Mouse (Mus musculus) stomach, postnatal 0 days (tissue): ENCODE results near the gene Pole4. TPM values are rescaled to one million over a fixed set of nuclear protein-coding genes. Genes with fewer than 3 reads are reported as not detected.
A peak's percentile ranks its signal among the peaks of the same experiment; 100 is the strongest.

Experiments used
- ATAC-seq: fragments of 200-750 bp; cut with Nextera tagmentation; 2 replicates; pipeline ENCODE4 v1.8.0; 2017; ENCODE audit not compliant: low FRiP score, low TSS enrichment
- DNase-seq: peaks from one replicate; pipeline ENCODE4 v3.0.0-alpha.2; 2016; ENCODE audit warnings: low spot score
- H3K27ac ChIP-seq: fragments of 300-500 bp; sonication (generic); replicated peaks from 2 replicates; pipeline ENCODE4 v1.5.1; 2014; ENCODE audit warnings: mild to moderate bottlenecking, control low read depth
- H3K27me3 ChIP-seq: fragments of 300-500 bp; sonication (generic); 2 replicates; pipeline ENCODE4 v1.6.1; 2014; ENCODE audit warnings: low read length; ENCODE audit not compliant: control insufficient read depth, insufficient read depth
- H3K36me3 ChIP-seq: fragments of 300-500 bp; sonication (generic); 2 replicates; pipeline ENCODE4 v1.6.1; 2014; ENCODE audit warnings: low read length, mixed read lengths; ENCODE audit not compliant: control insufficient read depth, insufficient read depth
- H3K4me1 ChIP-seq: fragments of 300-500 bp; sonication (generic); replicated peaks from 2 replicates; pipeline ENCODE4 v1.6.1; 2014; ENCODE audit warnings: antibody characterized with exemption; ENCODE audit not compliant: control insufficient read depth, insufficient read depth
- H3K4me2 ChIP-seq: fragments of 300-500 bp; sonication (generic); replicated peaks from 2 replicates; pipeline ENCODE4 v1.6.1; 2014; ENCODE audit warnings: low read depth, mild to moderate bottlenecking, control low read depth, moderate library complexity
- H3K4me3 ChIP-seq: fragments of 300-500 bp; sonication (generic); 2 replicates; pipeline ENCODE4 v1.5.1; 2014; ENCODE audit warnings: low read depth, low read length, control low read depth
- H3K9ac ChIP-seq: fragments of 300-500 bp; sonication (generic); 2 replicates; pipeline ENCODE4 v1.6.1; 2014; ENCODE audit warnings: mild to moderate bottlenecking, low read length, control low read depth, mixed read lengths
- H3K9me3 ChIP-seq: fragments of 300-500 bp; sonication (generic); 2 replicates; pipeline ENCODE4 v1.6.1; 2016; ENCODE audit warnings: low read length; ENCODE audit not compliant: control insufficient read depth
- CTCF ChIP-seq: IDR thresholded peaks from 2 replicates; pipeline ENCODE4 v1.5.1; 2016; ENCODE audit warnings: antibody characterized with exemption, low read depth, mild to moderate bottlenecking, moderate library complexity
- EP300 ChIP-seq: optimal IDR thresholded peaks from 2 replicates; pipeline ENCODE3; 2016; ENCODE audit warnings: antibody characterized with exemption
- WGBS: fragments of 180-500 bp; shearing (Covaris S2); extraction: QIAGEN DNeasy Blood & Tissue Kit; methylation state at CpG from one replicate; pipeline ENCODE4 v1.1.7; 2014; 5-methylcytosine and 5-hydroxymethylcytosine counted together
- polyA plus RNA-seq: library from polyadenylated mRNA; unstranded; fragments of >200 nt; fragmentation: Nextera tagmentation; extraction: Ambion mirVana; gene quantifications from 2 replicates; pipeline ENCODE4 v1.2.1, GENCODE M21; 2015

Gene Pole4
- polyA plus RNA-seq, 1 experiment from 2014 or later: 84.5 TPM

- H3K36me3 ChIP-seq: no peaks in the 10 kb centered on the region
- TF ChIP-seq EP300 (no peak), CTCF (no peak)
- DNase-seq: no peak
- H3K4me3 ChIP-seq: no peak overlapping the region
- H3K4me1 ChIP-seq: no peaks in the 10 kb centered on the region
- H3K27ac ChIP-seq: no peak overlapping the region
- no peak for ATAC-seq
- H3K27me3 ChIP-seq: no peaks in the 10 kb centered on the region
- H3K9me3 ChIP-seq: no peaks in the 10 kb centered on the region
- no peak overlapping the region for H3K9ac ChIP-seq
- no peak overlapping the region for H3K4me2 ChIP-seq
Measured at GRCm38 (mm10) chr6:82666480-82666879, 38.7 kb downstream of the Pole4 start.

GRCm38 (mm10) chr6:82653169-82653525, 52.0 kb downstream of the Pole4 start:
- DNase-seq: no peak
- H3K27me3 ChIP-seq: no peaks in the 10 kb centered on the region
- H3K4me2 ChIP-seq: peak overlapping the region; percentile 69
- peak overlapping the region; percentile 92 for H3K27ac ChIP-seq
- H3K36me3 ChIP-seq: peaks cover 3% of the 10 kb centered on the region; the same call in 1 of the 2 replicates
- no peak for ATAC-seq
- H3K4me1 ChIP-seq: no peaks in the 10 kb centered on the region
- H3K9ac ChIP-seq: peak overlapping the region; percentile 76
- H3K4me3 ChIP-seq: peak overlapping the region; percentile 60
- no peaks in the 10 kb centered on the region for H3K9me3 ChIP-seq
- TF ChIP-seq CTCF (no peak), EP300 (no peak)
- WGBS: 29% methylated on average over 11 of the region's 11 CpGs

GRCm38 (mm10) chr6:82652521-82653168, 52.5 kb downstream of the Pole4 start:
- peak; percentile 97 for DNase-seq
- Histone ChIP-seq H3K9me3 (no peaks in the 10 kb centered on the region), H3K4me2 (peak overlapping the region; percentile 69), H3K27me3 (no peaks in the 10 kb centered on the region), H3K9ac (peak overlapping the region; percentile 76), H3K36me3 (peaks cover 3% of the 10 kb centered on the region; the same call in 1 of the 2 replicates), H3K4me3 (peak overlapping the region; percentile 60), H3K27ac (peak overlapping the region; percentile 92), H3K4me1 (no peaks in the 10 kb centered on the region)
- ATAC-seq: peak; percentile 99
- WGBS: under 1% methylated on average over 67 of the region's 67 CpGs
- peak; percentile 76 for TF ChIP-seq EP300
- TF ChIP-seq CTCF: peak; percentile 42

GRCm38 (mm10) chr6:82649096-82649495, 56.1 kb downstream of the Pole4 start:
- 44% methylated on average over 2 of the region's 2 CpGs for WGBS
- Histone ChIP-seq H3K27ac (no peak overlapping the region), H3K4me3 (no peak overlapping the region), H3K27me3 (no peaks in the 10 kb centered on the region), H3K4me2 (no peak overlapping the region), H3K9me3 (no peaks in the 10 kb centered on the region), H3K9ac (no peak overlapping the region), H3K4me1 (no peaks in the 10 kb centered on the region), H3K36me3 (peaks cover 7% of the 10 kb centered on the region; the same call in 1 of the 2 replicates)
- peak; percentile 30 for TF ChIP-seq CTCF
- no peak for TF ChIP-seq EP300
- ATAC-seq (no peak), DNase-seq (no peak)

GRCm38 (mm10) chr6:82647940-82648655, 57.1 kb downstream of the Pole4 start:
- peak; percentile 11; the same call in 1 of the 2 replicates for TF ChIP-seq CTCF
- TF ChIP-seq EP300: no peak
- Histone ChIP-seq H3K4me3 (no peak overlapping the region), H3K4me2 (no peak overlapping the region), H3K36me3 (peaks cover 7% of the 10 kb centered on the region; the same call in 1 of the 2 replicates), H3K27me3 (no peaks in the 10 kb centered on the region), H3K9ac (no peak overlapping the region), H3K27ac (no peak overlapping the region), H3K9me3 (no peaks in the 10 kb centered on the region), H3K4me1 (no peaks in the 10 kb centered on the region)
- 93% methylated on average over 1 of the region's 1 CpGs for WGBS
- DNase-seq: no peak
- no peak for ATAC-seq

- no peaks in the 10 kb centered on the region for H3K4me1 ChIP-seq
- no peaks in the 10 kb centered on the region for H3K27me3 ChIP-seq
- 80% methylated on average over 1 of the region's 1 CpGs for WGBS
- H3K9ac ChIP-seq: no peak overlapping the region
- DNase-seq (no peak), ATAC-seq (no peak)
- H3K36me3 ChIP-seq: peaks cover 7% of the 10 kb centered on the region; the same call in 1 of the 2 replicates
- no peak overlapping the region for H3K4me2 ChIP-seq
- H3K4me3 ChIP-seq: no peak overlapping the region
- TF ChIP-seq CTCF: no peak
- TF ChIP-seq EP300: no peak
- no peak overlapping the region for H3K27ac ChIP-seq
- no peaks in the 10 kb centered on the region for H3K9me3 ChIP-seq
Measured at GRCm38 (mm10) chr6:82647001-82647400, 58.2 kb downstream of the Pole4 start.
